Mouse (Mus musculus) A20 (cell line): ENCODE results near the gene Fam219b.

Experiments used
- DNase-seq: peaks from one replicate; pipeline ENCODE4 v3.0.0-alpha.2; 2011; ENCODE audit warnings: low read depth, low spot score

Fam219b gene

GRCm38 (mm10) chr9:57524439-57524838 lies 12.9 kb upstream of the Fam219b start:
- DNase-seq, result no peak

- DNase-seq, result no peak
Measured at GRCm38 (mm10) chr9:57525516-57525915, 11.8 kb upstream of the Fam219b start.

GRCm38 (mm10) chr9:57526435-57526834 lies 10.9 kb upstream of the Fam219b start:
- no peak for DNase-seq

- DNase-seq, result no peak
Measured at GRCm38 (mm10) chr9:57531946-57532345, 5.4 kb upstream of the Fam219b start.

GRCm38 (mm10) chr9:57536362-57536761 lies 966 bp upstream of the Fam219b start:
- no peak for DNase-seq

- DNase-seq, result no peak
Measured at GRCm38 (mm10) chr9:57537728-57538181, 427 bp downstream of the Fam219b start.

GRCm38 (mm10) chr9:57539550-57539949 lies 2.2 kb downstream of the Fam219b start:
- DNase-seq, result no peak

- peak; percentile 64 for DNase-seq
Measured at GRCm38 (mm10) chr9:57541312-57541711, 4.0 kb downstream of the Fam219b start.

GRCm38 (mm10) chr9:57543951-57544350 lies 6.6 kb downstream of the Fam219b start:
- DNase-seq, result no peak

GRCm38 (mm10) chr9:57547287-57547686 lies 10.0 kb downstream of the Fam219b start:
- DNase-seq, result no peak

- no peak for DNase-seq
Measured at GRCm38 (mm10) chr9:57547869-57548268, 10.5 kb downstream of the Fam219b start.

- DNase-seq, result no peak
Measured at GRCm38 (mm10) chr9:57549186-57549585, 11.9 kb downstream of the Fam219b start.

- no peak for DNase-seq
Measured at GRCm38 (mm10) chr9:57550126-57550862, 13.0 kb downstream of the Fam219b start.

GRCm38 (mm10) chr9:57552139-57552887 lies 15.0 kb downstream of the Fam219b start, which contains the start of gene Mpi:
TSS of gene Mpi (minus strand) at chr9:57552763.
- peak; percentile 70 for DNase-seq

GRCm38 (mm10) chr9:57553119-57553518 lies 15.8 kb downstream of the Fam219b start:
- DNase-seq, result no peak

GRCm38 (mm10) chr9:57554753-57555152 lies 17.4 kb downstream of the Fam219b start:
- no peak for DNase-seq

- no peak for DNase-seq
Measured at GRCm38 (mm10) chr9:57557215-57557614, 19.9 kb downstream of the Fam219b start.

- peak; percentile 64 for DNase-seq
Measured at GRCm38 (mm10) chr9:57558625-57559024, 21.3 kb downstream of the Fam219b start.

GRCm38 (mm10) chr9:57559568-57559967 lies 22.2 kb downstream of the Fam219b start:
- DNase-seq, result no peak

GRCm38 (mm10) chr9:57560263-57560662 lies 22.9 kb downstream of the Fam219b start:
- DNase-seq, result no peak

GRCm38 (mm10) chr9:57560861-57561710 lies 23.8 kb downstream of the Fam219b start, which contains the start of gene Scamp2:
TSS of gene Scamp2 (plus strand) at chr9:57560943.
- DNase-seq, result peak; percentile 99

GRCm38 (mm10) chr9:57561711-57562099 lies 24.4 kb downstream of the Fam219b start:
- DNase-seq, result peak; percentile 90
